Mouse (Mus musculus) megakaryocyte, embryonic 14.5 days (primary cell): ENCODE data around the gene Prkch.

Experiments used
- FLI1 ChIP-seq: IDR thresholded peaks from 2 replicates; pipeline ENCODE4 v1.6.1; 2012; ENCODE audit warnings: low read length, inconsistent platforms, mixed read lengths
- GATA1 ChIP-seq: IDR thresholded peaks from 3 replicates; pipeline ENCODE4 v1.6.1; 2012; ENCODE audit warnings: mixed read lengths, low read length, inconsistent platforms, borderline replicate concordance

GRCm38 (mm10) chr12:73790571-73791108 lies 206.0 kb downstream of the Prkch start:
- no peak for TF ChIP-seq GATA1
- TF ChIP-seq FLI1: no peak
